Mouse (Mus musculus): Measurements from ENCODE around the gene Gm11037. TPM values are rescaled to one million over a fixed set of nuclear protein-coding genes. Genes with fewer than 3 reads are reported as not detected.
"Not testable (repeated sequence)": the region's sequence is repeated elsewhere in the genome, so short reads cannot be mapped to it uniquely, and the experiment has no call there.

Gene Gm11037
- total RNA-seq (2021): not detected
- long read RNA-seq, experiment 1: 0 reads
- long read RNA-seq, experiment 2: 0 reads

- intact Hi-C loops (cut with DNase I): no loop called here
- no peak for DNase-seq
Observed at GRCm38 (mm10) chr2:131132930-131133547, at the start of gene Gm11037. Gene Gm11037 (plus strand): TSS chr2:131133497.

DNA sequence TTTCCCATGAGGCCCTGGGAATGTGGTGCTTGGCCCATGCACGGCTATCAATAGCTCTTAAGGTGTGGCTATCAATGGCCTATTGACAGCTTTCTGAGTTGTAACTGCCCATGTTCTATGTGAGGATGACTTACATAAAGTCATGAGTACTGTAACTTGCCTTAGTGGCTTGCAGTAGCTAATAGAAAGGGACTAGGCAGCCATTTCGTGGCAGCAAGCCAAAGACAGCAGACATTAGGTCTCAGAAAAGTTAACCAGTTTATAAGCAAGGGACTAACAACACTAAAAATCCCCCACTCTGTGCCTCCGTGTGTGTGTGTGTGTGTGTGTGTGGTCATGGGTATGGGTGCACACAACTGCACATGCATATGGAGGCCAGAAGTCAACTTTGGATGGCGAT lies 49.1 kb upstream of the Gm11037 start:
- DNase-seq: no peak
- intact Hi-C loops (cut with DNase I): no loop called here

GRCm38 (mm10) chr2:131086667-131087390 lies 46.5 kb upstream of the Gm11037 start, which contains the start of gene Siglec1:
Gene Siglec1 (minus strand): TSS chr2:131086765.
- intact Hi-C loops (cut with DNase I): no loop called here
- DNase-seq: no peak

GRCm38 (mm10) chr2:131088581-131088980 lies 44.7 kb upstream of the Gm11037 start:
- DNase-seq: no peak
- intact Hi-C loops (cut with DNase I): no loop called here

DNA sequence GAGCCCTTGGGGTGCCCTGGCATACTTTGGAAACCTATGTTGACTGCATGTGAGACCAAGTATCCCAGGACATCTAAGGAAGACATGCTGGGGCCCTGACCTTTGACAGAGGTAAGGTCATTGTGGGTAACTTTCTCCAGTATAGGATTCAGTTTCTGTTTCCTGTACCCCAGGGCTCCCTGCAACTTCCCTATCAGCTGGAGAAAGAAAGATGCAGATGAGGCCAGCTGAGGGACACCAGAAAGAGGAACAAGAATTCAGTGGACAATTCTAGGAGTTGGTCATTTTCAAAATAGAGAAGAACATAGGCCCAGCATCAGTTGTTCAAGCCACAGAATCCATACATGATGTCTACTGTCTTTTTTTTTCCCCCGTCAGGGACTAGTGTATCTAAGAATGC lies 43.7 kb upstream of the Gm11037 start:
- peak in 1 of 2 experiments; percentile 12 for DNase-seq
- intact Hi-C loops (cut with DNase I): loop anchor here (10.0 kb wide), 1 partner anchor 425 kb away; no protein-coding TSS in a partner anchor

DNA sequence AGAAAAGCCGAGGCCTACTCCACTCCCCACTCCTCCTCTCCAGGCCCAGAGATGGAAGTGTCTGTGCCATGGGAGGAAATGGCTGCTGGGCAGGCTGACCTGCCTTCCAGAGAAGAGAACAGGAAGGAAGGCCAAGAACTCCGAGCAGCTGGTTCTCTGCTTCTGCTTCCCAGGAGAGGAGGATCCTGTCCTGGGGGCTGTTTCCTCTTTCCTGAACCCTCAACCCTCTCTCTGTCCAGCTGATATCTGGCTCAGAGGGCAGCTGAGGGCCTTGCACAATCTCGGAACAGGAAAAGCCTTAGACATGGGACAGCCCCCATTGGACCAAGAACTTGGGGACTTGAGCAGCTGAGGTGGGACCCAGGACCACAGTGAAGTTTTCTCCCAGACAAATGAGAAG lies 42.4 kb upstream of the Gm11037 start:
- intact Hi-C loops (cut with DNase I): loop anchor here (10.0 kb wide), 1 partner anchor 424 kb away; no protein-coding TSS in a partner anchor
- peak in 1 of 2 experiments; percentile 13 for DNase-seq

GRCm38 (mm10) chr2:131093577-131093976 lies 39.7 kb upstream of the Gm11037 start:
- peak in 1 of 2 experiments; percentile 10 for DNase-seq
- intact Hi-C loops (cut with DNase I): loop anchor here (10.0 kb wide), 1 partner anchor 421 kb away; no protein-coding TSS in a partner anchor

GRCm38 (mm10) chr2:131094823-131095222 lies 38.5 kb upstream of the Gm11037 start:
- DNase-seq: peak; percentile 69 to 76
- intact Hi-C loops (cut with DNase I): loop anchor here (1.0 to 10.0 kb wide), 4 partner anchors 65 to 420 kb away; partner anchors contain the start of gene 1700037H04Rik

DNA sequence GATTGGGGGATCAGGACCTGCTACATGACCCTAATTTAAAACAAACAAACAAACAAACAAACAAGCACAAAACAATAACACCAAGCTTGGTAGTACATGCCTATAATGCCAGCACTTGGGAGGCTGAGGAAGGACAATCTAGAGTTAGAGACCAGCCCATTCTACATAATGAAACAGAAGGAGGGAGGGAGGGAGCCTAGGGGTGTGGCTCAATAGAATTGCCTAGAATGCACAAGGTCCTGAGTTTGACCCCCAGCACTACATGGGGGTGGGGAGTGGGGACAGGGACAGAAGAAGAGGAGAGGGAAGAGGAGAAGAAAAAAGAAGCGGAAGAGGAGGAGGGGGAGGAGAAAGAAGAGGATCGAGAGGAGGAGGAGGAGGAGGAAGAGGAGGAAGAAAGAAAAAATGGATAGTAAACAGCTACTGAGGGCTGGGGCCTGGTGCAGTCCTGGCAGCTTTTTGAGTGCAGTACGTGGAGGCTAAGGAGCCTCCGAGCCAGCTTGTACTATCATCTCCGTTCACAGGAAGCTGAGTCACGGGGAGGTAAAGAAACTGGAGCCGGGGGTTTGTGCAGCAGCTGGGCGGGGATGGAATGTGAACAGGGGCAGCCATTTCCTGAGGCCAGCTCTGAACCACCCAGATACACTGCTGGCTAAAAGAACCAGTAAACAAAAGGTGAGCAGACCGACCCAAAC lies 37.0 kb upstream of the Gm11037 start:
- peak; percentile 34 to 40 for DNase-seq
- intact Hi-C loops (cut with DNase I): loop anchor here (2.0 to 10.0 kb wide), 2 partner anchors 45 to 419 kb away; no protein-coding TSS in a partner anchor

DNA sequence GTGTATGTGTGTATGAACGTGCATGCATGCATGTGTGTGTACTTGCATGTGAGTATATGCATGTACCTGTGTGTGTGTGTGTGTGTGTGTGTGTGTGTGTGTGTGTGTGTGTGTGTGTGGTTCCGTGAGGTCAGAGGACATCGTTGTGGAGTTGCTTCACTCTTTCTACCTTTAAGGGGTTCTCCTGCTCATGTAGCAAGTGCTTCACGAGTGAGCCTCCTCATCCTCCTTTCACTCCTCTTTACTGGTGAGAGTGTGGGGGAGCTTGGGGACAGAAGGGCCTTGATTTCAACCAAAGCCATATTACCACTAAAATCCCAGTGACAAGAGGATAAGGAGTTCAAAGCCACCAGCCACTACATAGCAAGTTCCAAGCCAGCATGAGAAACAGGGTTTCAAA lies 36.2 kb upstream of the Gm11037 start:
- DNase-seq: no peak

GRCm38 (mm10) chr2:131101530-131101929 lies 31.8 kb upstream of the Gm11037 start:
- intact Hi-C loops (cut with DNase I): no loop called here
- no peak for DNase-seq

More for the DNA sequence above, 36.2 kb upstream of the Gm11037 start:
- intact Hi-C loops (cut with DNase I): loop anchor here (2.0 to 10.0 kb wide), 2 partner anchors 44 to 418 kb away; no protein-coding TSS in a partner anchor

DNA sequence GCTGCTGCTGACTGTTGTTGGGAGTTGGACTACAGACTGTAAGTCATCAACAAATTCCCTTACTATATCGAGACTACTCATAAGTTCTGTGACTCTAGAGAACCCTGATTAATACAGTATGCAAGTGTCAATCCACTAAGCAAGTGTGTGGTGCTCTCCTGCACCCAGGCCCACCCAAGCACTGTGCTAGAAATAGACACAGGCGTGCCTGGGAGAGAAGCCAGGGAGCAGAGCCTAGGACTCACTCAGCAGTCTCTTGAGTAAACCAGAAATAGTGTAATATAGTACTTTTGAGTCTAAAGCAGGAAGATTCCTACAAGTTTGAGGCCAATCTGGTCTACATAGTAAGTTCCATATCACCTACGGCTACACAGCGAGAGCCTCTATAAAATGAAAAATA lies 29.3 kb upstream of the Gm11037 start:
- DNase-seq: peak in 1 of 2 experiments; percentile 36

DNA sequence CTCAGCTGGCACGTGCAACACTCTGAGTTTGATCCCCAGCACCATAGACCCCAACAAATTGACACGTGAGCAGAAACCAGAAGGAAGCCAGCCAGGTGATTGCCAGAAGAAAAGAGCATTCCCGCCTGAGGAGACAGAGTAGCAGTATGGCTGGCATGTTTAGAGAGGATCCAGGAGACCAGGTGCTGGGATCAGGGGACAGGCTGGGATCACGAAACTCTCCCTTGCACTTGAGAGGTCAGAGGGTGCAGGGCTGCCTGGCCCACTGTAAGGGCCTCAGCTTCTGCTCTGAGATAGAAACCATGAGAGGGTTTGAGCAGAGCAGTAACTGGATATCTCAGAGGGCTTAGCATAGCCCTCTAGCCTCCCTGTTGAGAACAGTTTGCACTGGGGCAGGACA lies 28.2 kb upstream of the Gm11037 start:
- intact Hi-C loops (cut with DNase I); DNase-seq: not testable (repeated sequence)

More for the DNA sequence above, 29.3 kb upstream of the Gm11037 start:
- intact Hi-C loops (cut with DNase I): no loop called here

- intact Hi-C loops (cut with DNase I): no loop called here
- no peak for DNase-seq
Observed at GRCm38 (mm10) chr2:131105989-131106388, 27.3 kb upstream of the Gm11037 start.

GRCm38 (mm10) chr2:131118968-131119574 lies 14.2 kb upstream of the Gm11037 start:
- intact Hi-C loops (cut with DNase I): no loop called here
- no peak for DNase-seq

- no peak for DNase-seq
- intact Hi-C loops (cut with DNase I): no loop called here
Observed at GRCm38 (mm10) chr2:131124166-131124565, 9.1 kb upstream of the Gm11037 start.

- intact Hi-C loops (cut with DNase I): no loop called here
Observed at GRCm38 (mm10) chr2:131125157-131125963, 7.9 kb upstream of the Gm11037 start.

DNA sequence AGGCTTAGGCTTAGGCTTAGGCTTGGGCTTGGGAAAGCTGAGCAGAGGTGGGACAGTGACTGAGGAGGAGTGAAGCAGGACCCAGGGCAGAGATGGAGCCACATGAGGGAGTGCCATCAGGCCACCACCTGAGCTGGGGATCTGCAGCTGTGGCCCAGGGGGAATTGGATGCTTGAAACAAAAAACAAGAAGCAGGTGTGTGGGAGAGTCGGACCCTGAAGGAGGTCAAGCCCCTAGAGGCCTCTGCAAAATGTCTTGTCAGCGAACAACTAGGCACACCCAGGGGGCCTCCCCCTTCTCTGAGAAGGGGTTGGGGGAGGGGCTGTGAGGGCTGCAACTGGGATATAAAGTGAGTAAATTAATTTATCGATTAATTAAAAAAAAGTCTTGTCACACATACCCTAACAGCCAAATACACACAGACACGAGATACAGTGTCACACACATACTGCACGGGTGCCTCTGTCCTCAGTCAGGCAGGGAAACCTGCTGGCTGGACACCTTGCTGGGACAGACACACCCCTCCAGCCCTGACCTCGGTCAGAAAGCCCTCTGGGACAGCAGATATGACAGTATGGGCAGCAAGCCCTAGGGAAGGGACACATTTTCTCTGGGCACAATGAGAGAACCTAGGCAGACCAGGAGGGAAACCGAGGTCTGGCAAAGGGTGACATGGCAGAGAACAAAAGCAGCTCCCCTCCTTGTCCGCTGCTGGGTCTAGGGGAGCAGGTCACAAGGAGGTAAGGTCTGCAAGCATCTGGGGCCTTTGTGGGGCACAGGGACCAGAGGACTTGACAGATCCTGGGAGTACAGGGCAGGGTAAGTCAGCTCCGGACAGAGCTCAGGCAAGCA lies 7.1 kb upstream of the Gm11037 start:
- no peak for DNase-seq
- intact Hi-C loops (cut with DNase I): no loop called here

More at GRCm38 (mm10) chr2:131125157-131125963, 7.9 kb upstream of the Gm11037 start:
- DNase-seq: no peak
